Mouse (Mus musculus) MEL (cell line): Measurements from ENCODE around the gene Cmtm3. TPM values are rescaled to one million over a fixed set of nuclear protein-coding genes. Genes with fewer than 3 reads are reported as not detected.
A peak's percentile ranks its signal among the peaks of the same experiment; 100 is the strongest.

ENCODE experiments used
- CHD1 ChIP-seq: IDR thresholded peaks from 2 replicates; pipeline ENCODE4 v1.6.1; 2012; ENCODE audit warnings: low read depth, mild to moderate bottlenecking, inconsistent platforms, low read length, improper control_type of control experiment
- E2F4 ChIP-seq: IDR thresholded peaks from 2 replicates; pipeline ENCODE4 v1.6.1; 2011; ENCODE audit warnings: low read depth, low read length, improper control_type of control experiment, borderline replicate concordance
- ELF1 ChIP-seq: IDR thresholded peaks from 2 replicates; pipeline ENCODE4 v1.6.1; 2014; ENCODE audit warnings: low read depth, mild to moderate bottlenecking, inconsistent platforms, low read length, improper control_type of control experiment, moderate library complexity
- EP300 ChIP-seq, 2 experiments: IDR thresholded peaks; 2 replicates each; pipeline ENCODE4 v1.6.1; 2011; ENCODE audit warnings: improper control_type of control experiment in 2 of 2, low read length in 2 of 2, low read depth in 1 of 2, mild to moderate bottlenecking in 1 of 2
- ETS1 ChIP-seq: IDR thresholded peaks from 2 replicates; pipeline ENCODE4 v1.6.1; 2012; ENCODE audit warnings: low read depth, mild to moderate bottlenecking, inconsistent platforms, low read length, improper control_type of control experiment, moderate library complexity
- GATA1 ChIP-seq: IDR thresholded peaks from 2 replicates; pipeline ENCODE4 v1.6.1; 2011; ENCODE audit warnings: low read depth, low read length, improper control_type of control experiment
- JUND ChIP-seq: IDR thresholded peaks from 2 replicates; pipeline ENCODE4 v1.6.1; 2011; ENCODE audit warnings: low read depth, mild to moderate bottlenecking, improper control_type of control experiment, low read length
- KAT2A ChIP-seq: conservative IDR thresholded peaks from 2 replicates; pipeline ENCODE4 v1.6.1; 2012; ENCODE audit warnings: low read depth, low read length, improper control_type of control experiment, inconsistent platforms
- MAFK ChIP-seq: IDR thresholded peaks from 2 replicates; pipeline ENCODE4 v1.6.1; 2011; ENCODE audit warnings: low read depth, mild to moderate bottlenecking, low read length, improper control_type of control experiment, borderline replicate concordance
- MAZ ChIP-seq: IDR thresholded peaks from 2 replicates; pipeline ENCODE4 v1.6.1; 2012; ENCODE audit warnings: low read depth, mild to moderate bottlenecking, inconsistent platforms, low read length, improper control_type of control experiment
- MEF2A ChIP-seq: IDR thresholded peaks from 2 replicates; pipeline ENCODE4 v1.6.1; 2014; ENCODE audit warnings: low read depth, mild to moderate bottlenecking, inconsistent platforms, low read length, improper control_type of control experiment; ENCODE audit not compliant: poor library complexity, insufficient replicate concordance, severe bottlenecking; ENCODE audit errors: extremely low read depth
- MXI1 ChIP-seq: IDR thresholded peaks from 2 replicates; pipeline ENCODE4 v1.6.1; 2011; ENCODE audit warnings: mild to moderate bottlenecking, low read depth, low read length, improper control_type of control experiment
- NELFE ChIP-seq: IDR thresholded peaks from 2 replicates; pipeline ENCODE4 v1.6.1; 2011; ENCODE audit warnings: low read depth, low read length, improper control_type of control experiment
- NRF1 ChIP-seq: IDR thresholded peaks from 2 replicates; pipeline ENCODE4 v1.6.1; 2014; ENCODE audit warnings: low read depth, mild to moderate bottlenecking, inconsistent platforms, low read length, improper control_type of control experiment, moderate library complexity; ENCODE audit not compliant: poor library complexity, insufficient read depth, severe bottlenecking
- POLR2AphosphoS5 ChIP-seq: IDR thresholded peaks from 2 replicates; pipeline ENCODE4 v1.6.1; 2012; ENCODE audit warnings: low read depth, borderline replicate concordance, mild to moderate bottlenecking, inconsistent platforms, low read length, moderate library complexity, mixed read lengths
- RAD21 ChIP-seq: IDR thresholded peaks from 2 replicates; pipeline ENCODE4 v1.6.1; 2011; ENCODE audit warnings: mild to moderate bottlenecking, low read depth, low read length, improper control_type of control experiment
- SMC3 ChIP-seq: IDR thresholded peaks from 2 replicates; pipeline ENCODE4 v1.6.1; 2011; ENCODE audit warnings: low read depth, low read length, improper control_type of control experiment
- TAL1 ChIP-seq: IDR thresholded peaks from 2 replicates; pipeline ENCODE4 v1.6.1; 2012; ENCODE audit warnings: mild to moderate bottlenecking, inconsistent platforms, low read length, moderate library complexity, mixed read lengths
- TBP ChIP-seq: IDR thresholded peaks from 2 replicates; pipeline ENCODE4 v1.8.0; 2011; ENCODE audit warnings: low read depth, low read length, improper control_type of control experiment
- UBTF ChIP-seq: IDR thresholded peaks from 2 replicates; pipeline ENCODE4 v1.6.1; 2012; ENCODE audit warnings: low read depth, mild to moderate bottlenecking, inconsistent platforms, low read length, improper control_type of control experiment, moderate library complexity, borderline replicate concordance; ENCODE audit not compliant: insufficient read depth
- USF1 ChIP-seq: IDR thresholded peaks from 2 replicates; pipeline ENCODE4 v1.6.1; 2014; ENCODE audit warnings: low read depth, mild to moderate bottlenecking, inconsistent platforms, low read length, improper control_type of control experiment, moderate library complexity
- ZC3H11A ChIP-seq: IDR thresholded peaks from 2 replicates; pipeline ENCODE4 v1.6.1; 2012; ENCODE audit warnings: low read depth, mild to moderate bottlenecking, inconsistent platforms, low read length, improper control_type of control experiment
- ZKSCAN1 ChIP-seq: IDR thresholded peaks from 2 replicates; pipeline ENCODE4 v1.6.1; 2012; ENCODE audit warnings: low read depth, mild to moderate bottlenecking, inconsistent platforms, low read length, improper control_type of control experiment, moderate library complexity
- ZMIZ1 ChIP-seq: IDR thresholded peaks from 2 replicates; pipeline ENCODE4 v1.6.1; 2012; ENCODE audit warnings: low read depth, mild to moderate bottlenecking, inconsistent platforms, low read length, improper control_type of control experiment, moderate library complexity
- ZNF384 ChIP-seq: IDR thresholded peaks from 2 replicates; pipeline ENCODE4 v1.6.1; 2012; ENCODE audit warnings: low read depth, mild to moderate bottlenecking, inconsistent platforms, low read length, improper control_type of control experiment
- polyA plus RNA-seq, 2 experiments: library from polyadenylated mRNA; stranded (reverse) in 1 of 2; unstranded in 1 of 2; fragments of >175 nt in 1 of 2; fragments of >200 nt in 1 of 2; gene quantifications; 2 replicates each; pipeline versions ENCODE4 v1.2.1 to v1.2.4; 2012; ENCODE audit warnings: low replicate concordance in 2 of 2, low read depth in 1 of 2; ENCODE audit not compliant: insufficient read length in 2 of 2, insufficient read depth in 1 of 2, missing spikeins in 1 of 2
- total RNA-seq: library from RNA; depleted of rRNA; stranded (reverse); fragments of 300-350 nt; gene quantifications from 2 replicates; pipeline ENCODE4 v1.2.3, GENCODE M21; 2012

The Cmtm3 gene
- total and polyA plus RNA-seq, 3 experiments: 17.9 to 56.3 TPM; not detected in 1

DNA sequence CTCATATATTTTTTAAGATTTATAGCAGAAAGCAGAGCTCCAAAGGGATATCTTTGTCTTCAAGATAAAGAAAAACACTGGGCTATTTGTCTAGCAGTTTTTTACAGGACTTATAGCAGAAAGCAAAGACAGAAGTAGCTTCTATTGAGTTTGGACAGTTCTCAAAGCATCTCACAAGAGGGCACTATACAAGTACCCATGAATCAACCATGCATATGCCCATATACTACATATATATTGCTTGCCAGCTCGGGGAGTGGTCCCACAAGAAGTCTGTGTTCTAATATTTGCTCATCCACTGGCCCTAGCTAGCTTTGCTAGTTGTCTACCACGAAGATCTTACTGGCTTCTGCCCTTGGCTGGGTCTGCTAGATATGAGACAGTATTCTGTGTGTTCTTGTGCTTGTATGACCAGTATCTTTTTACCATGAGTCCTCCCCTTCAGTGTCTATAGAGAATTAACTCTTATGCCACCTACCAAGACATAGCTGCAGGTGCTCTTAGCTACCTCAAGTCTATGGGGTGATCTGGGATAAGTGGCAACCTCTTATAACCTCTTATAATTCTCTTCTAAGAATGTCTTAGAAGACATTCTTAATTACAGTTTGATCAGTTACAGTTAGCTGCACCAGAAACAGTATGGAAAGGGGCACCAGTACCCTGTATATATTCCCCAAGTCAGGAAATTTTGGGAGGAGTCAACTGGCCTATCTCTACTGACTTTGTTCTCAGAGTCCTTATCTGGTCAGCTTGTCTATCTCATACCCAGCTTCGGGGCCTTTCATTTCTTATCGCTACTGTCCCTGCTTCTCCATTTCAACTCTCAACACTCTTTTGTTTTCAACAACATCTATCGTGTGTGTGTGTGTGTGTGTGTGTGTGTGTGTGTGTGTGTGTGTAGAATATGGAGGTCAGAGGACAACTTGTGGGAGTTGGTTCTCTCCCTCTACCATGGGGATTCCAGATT lies 6.3 kb upstream of the Cmtm3 start (continued):
- TF ChIP-seq ZC3H11A (peak; percentile 29; the same call in 1 of the 2 replicates), EP300 (IDR thresholded peaks at IDR 0.05; ENCODE audit: low read depth in 1 of 2, low read length in 2 of 2) (peak; percentile 89 to 90), MEF2A (0 out of 2 replicates have a peak, but pooled peaks have one; percentile 41), KAT2A (no peak), CHD1 (no peak; the same call in 1 of the 2 replicates), MXI1 (no peak), JUND (no peak), NELFE (no peak), ETS1 (peak; percentile 86), TAL1 (no peak; the same call in 1 of the 2 replicates), MAZ (0 out of 2 replicates have a peak, but pooled peaks have one; percentile 40), ZKSCAN1 (no peak), SMC3 (peak; percentile 60), USF1 (no peak), GATA1 (peak; percentile 96), MAFK (no peak), ELF1 (peak; percentile 51; the same call in 1 of the 2 replicates), POLR2AphosphoS5 (no peak), RAD21 (peak; percentile 42), NRF1 (0 out of 2 replicates have a peak, but pooled peaks have one; percentile 4), ZNF384 (0 out of 2 replicates have a peak, but pooled peaks have one; percentile 22), E2F4 (no peak), TBP (no peak), ZMIZ1 (no peak), UBTF (no peak)
